Mouse (Mus musculus) left cerebral cortex, adult 9 months (tissue): ENCODE data around the gene Polg.

Experiments
- DNase-seq, 2 experiments: peaks; one replicate each; pipeline ENCODE4 v3.0.0; 2022; ENCODE audit warnings: low spot score in 2 of 2

Polg gene

DNA sequence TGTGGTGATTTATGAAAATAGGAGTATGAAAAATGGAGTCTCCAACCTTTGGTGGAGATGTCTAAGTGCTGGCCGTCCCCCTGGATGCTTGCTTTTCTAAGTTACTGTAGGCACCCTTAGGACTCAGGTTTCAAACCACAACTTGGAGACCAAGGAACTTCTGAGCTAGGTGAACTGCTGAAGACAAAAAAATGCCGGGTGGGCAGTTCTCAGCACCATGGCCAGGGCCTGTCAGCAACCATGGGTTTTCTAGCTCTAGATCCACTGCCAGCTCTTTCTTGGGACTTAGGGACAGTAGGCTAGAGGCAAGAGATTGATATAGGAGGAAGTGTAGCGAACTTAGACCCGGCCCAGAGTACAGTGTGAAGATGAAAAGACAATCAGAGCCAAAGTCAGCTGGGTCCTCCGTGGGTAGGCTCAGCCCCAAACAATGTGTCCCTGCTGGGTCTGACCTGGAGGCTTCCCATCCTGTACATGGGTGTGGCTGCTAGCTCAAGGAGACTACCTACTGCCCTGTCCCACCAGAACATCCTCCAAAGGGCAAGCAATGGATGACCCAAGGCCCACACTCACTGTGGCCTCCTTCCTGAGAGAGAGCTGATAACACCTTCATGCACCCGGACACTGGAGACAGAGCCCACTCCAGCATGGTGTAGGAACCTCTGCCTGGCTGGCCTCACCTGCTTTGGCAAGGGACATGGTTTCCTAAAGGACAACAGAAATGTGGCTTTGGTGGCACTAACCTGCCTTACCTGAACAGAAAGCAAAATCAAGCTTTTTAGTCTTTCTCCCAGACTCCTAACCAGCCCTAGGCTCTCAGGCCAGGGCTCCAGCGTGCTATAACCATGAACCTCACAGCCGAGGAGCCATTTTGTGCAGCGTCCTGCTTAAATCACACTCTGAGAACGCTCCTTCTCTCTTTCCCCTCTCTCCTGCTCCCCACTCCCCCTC is 36.3 kb upstream of the Polg start:
- DNase-seq, result no peak

DNA sequence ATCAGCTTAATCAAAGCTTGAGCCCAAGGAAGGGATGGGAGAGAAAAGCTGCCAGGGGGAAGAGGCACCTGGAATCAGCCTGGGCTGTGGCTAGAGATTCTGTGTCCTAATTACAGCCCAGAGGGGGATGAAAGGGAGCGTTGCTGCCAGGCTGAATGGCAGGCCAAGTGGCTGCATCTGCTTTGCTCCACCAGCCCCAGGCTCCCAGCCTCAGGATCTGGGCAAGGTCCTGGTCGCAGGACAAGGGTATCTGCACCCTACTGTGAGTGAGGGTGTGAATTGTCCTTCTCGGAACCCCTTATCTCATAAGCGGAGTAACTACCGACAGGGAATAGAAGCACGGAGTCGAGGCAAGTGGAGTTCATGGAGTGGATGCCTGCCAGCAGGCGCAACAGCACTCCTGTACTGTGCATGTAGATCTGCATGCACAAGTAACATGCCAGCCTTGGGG is 35.4 kb upstream of the Polg start:
- no peak for DNase-seq

DNA sequence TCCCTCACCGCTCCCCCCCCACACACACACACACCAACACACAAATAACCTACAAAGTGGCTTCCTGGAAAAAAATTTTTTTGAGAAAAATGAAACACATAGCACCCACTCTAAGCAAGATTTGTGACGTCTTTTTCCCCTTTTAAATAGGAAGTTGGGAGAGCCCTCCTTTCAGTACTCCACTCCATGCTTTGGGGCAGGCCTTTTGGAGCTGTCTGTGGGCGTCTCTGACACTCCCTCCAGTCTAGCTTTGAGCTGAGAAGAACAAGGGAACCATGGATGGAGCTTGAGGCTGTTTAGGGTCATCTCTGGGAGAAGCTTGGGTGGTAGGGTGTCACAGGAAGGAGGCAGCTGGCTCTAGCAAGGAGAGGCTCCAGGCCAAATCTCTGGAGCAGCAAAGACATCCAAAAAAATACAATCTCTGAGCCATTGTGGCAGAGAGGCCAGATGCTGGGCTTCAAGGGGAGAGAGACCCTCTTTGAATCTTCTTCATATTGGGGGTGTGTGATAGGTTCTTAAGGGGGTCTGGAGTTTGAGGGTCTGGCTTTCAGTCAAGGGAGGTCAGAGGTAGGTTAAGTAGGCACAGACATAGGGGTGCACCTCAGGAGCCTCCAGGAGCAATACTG is 34.6 kb upstream of the Polg start:
- DNase-seq, result no peak

DNA sequence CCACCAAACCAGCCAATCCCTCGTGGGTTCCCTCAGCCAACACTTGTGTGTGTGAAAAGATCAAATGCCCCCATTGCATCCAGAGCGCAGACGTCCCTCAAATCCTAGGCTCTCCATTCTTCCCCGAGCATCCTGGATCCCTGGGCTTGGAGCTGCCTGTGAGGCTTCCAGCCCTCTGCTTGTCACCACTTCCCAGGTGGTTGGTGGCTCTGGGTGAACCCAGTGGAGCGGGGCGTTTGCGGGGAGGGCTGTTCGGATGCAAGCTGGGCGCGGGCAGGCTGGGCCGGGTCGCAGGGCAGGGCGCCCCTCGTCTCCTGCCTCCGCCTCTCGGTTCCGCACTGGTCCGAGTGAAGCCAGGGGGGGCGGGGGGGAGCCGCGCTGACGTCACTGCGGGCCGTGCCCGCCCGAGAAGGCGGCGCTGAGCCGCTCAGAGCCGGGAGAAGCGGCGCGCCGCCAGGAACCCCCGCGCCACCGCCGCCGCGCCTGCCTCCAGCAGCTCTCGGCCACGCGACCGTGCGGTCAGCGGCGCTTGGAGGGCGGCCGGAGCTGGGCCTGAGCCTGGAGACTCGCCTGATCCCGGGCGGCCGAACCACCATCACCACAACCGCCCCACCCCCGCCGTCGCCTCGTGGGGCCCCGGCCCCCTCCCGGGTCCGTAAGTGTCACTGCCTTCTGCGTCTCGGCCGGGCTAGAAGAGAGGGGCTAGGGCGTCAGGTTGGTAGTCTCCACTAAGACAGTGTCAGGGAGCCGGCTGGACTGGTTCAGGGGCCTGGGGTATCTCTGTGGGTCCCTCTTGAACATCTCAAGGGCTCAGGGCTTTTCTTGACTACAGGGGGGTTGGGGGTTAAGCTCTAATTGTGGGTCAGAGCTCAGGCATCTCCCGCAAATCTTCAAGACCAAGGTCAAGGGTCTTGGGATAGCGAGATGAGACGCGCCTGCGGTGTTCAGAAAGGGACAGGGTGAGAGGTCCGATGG is 33.7 kb upstream of the Polg start:
- peak in 1 of 2 experiments; percentile 68 for DNase-seq

- no peak for DNase-seq
Measured at GRCm38 (mm10) chr7:79498965-79499595, 32.9 kb upstream of the Polg start.

DNA sequence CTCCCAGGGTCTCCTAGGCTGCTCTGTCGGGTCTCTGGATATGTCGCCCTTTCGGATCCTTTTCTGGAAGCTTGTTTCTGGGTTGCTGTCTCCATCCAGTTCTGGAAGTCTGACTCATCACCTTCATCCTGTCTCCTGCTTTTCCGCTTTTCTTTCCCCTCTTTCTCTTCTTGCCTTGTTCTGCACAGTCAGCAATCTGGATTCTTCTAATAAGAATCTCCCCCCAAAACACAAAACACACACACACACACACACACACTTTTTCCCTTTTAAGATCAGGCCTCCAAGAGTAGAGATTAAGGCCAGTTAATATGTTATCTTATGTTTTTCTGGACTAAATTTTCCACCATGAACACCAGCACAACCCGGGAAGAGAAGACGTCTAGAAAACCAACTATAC is 32.2 kb upstream of the Polg start:
- no peak for DNase-seq

DNA sequence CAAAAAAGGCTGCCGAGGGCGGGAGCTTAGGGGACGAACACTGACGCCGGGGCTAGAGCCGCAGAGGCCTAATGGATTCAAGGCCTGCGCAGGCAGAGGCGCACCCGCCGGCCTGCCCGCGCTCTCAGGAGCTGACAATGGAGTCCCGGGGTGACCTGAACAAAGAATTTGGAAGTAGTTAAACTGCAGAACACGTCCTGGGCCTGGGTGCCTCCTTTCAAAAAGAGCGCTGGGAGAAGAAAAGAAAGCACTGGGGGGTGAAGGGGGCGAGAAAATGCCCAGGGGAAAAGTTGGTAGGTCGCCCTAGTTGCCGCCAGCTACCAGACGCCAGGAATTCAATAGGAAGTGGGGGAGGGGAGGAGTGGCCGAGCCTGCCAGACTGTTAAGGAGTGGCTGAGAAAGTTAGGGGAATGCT is 31.5 kb upstream of the Polg start:
- DNase-seq, result no peak

- DNase-seq, result no peak
Measured at GRCm38 (mm10) chr7:79496816-79497328, 30.7 kb upstream of the Polg start.

DNA sequence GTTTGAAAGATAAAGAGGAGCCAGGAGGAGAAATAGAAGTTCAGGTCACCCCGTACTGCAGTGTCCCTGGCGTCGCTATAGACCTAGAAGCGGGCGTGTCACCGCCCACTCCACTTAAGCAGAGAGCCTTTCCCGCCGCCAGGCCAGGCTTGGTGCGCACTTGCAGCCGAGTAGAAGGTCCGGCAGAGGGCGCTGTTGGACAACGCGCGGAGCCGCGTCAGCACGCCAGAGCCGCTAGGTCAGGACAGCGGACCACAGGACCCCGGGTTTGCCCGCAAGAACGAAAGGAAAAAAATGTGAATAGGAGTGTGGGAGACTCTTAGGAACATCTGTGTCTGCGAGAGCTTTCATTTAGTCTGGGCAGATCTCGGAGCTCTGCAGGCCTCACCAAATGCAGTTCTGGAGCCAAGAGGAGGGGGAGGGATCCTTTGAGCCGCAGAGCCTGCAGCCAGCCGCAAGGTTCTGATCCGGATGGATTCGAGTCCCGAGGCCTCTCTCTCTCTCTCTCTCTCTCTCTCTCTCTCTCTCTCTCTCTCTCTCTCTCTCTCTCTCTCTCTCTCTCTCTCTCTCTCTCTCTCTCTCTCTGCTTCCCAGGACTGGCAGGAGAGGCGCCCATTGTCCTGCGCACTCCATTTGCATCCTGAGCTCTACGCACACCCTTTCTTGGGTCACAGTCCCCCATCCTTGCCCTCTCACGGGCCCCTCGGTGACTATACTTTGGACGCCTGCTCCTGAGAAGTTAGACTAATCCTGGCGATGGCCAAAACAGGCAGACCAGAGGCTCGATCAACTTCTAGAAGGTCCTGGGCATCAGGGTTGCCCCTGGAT is 30.0 kb upstream of the Polg start:
- peak in 1 of 2 experiments; percentile 90 for DNase-seq

DNA sequence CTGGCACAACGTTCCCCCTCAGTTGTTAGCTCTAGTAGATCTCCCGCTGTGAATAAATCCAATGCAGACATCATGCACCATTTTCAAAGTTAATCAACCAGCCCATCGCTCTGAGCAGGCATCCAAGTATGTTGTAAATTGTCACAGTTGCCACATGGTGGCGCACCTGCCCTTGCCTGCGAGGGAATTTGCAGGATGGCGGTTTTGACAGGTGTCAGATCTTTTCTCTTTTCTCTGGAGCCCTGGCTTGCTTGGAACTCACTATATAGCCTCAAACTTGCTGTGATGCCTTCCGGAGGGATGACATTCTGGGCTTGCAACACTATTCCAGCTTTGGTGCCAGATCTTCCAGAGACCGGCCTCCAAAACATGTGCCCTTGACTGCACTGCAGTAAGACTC is 27.8 kb upstream of the Polg start:
- DNase-seq, result no peak

GRCm38 (mm10) chr7:79486528-79486927 is 20.4 kb upstream of the Polg start:
- peak; percentile 90 to 91 for DNase-seq

- DNase-seq, result no peak
Measured at GRCm38 (mm10) chr7:79474831-79475399, 8.8 kb upstream of the Polg start.

GRCm38 (mm10) chr7:79473496-79474194 is 7.5 kb upstream of the Polg start:
- DNase-seq, result no peak

DNA sequence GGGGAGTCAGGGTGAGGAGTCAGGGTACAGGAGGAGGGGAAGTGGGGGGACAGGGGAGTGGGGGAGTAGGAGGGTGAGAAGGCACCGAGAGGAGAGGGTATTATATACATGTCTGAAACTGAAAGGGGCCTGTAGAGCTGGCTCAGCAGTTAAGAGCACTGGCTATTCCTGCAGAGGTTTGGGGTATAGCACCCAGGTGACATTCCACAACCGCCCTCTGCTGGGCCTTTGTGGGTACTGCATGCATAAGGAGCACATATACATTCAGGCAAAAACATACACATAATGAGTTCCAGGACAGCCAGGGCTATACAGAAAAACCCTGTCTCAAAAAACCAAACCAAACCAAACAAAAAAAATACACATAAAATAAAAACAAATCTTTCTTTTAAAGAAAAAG is 6.6 kb upstream of the Polg start:
- DNase-seq, result no peak

GRCm38 (mm10) chr7:79471436-79471835 is 5.3 kb upstream of the Polg start:
- DNase-seq, result no peak

- no peak for DNase-seq
Measured at GRCm38 (mm10) chr7:79470718-79471117, 4.6 kb upstream of the Polg start.

GRCm38 (mm10) chr7:79469766-79470165 is 3.6 kb upstream of the Polg start:
- no peak for DNase-seq

DNA sequence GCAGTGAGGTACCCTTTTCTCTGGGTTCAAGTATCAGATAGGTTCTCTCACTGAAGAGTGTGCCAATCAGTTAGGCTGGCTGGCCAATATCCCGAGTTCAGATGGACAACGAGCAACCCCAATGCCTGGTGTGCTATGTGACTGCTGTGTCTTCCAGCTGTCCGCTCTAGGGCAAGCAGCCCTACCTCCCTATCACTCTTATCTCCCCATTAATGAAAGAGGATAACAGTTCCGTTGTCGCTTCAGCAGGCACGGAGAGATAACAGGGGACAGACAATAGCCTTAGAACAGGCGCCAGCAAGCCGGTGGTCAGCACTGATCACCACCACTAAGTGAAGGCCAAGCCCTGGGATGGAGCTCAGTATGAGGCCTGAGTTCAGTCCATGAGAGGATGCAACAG is 2.8 kb upstream of the Polg start:
- no peak for DNase-seq

DNA sequence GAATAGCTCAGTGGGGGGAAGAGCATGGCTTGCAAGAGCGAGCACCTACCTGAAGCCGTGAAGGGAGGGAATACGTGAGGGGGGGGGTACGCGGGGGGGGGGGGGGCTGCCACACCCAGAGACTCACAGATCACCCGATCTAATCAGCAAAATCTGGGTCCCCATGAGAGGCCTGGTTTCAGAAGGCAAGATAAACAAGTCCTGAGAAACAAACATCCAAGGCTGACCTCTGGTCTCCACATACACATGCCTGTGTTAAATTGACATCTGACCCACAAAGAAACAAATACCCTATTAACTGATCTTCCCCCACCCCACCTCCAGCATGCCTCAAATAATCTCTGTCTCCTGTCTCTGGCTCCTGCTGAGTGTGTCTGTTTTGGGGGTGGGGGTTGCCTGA is 1.8 kb upstream of the Polg start:
- no peak for DNase-seq
